Mouse (Mus musculus): ENCODE results near the gene Gm3250. TPM values are rescaled to one million over a fixed set of nuclear protein-coding genes. Genes with fewer than 3 reads are reported as not detected.
"Not testable (repeated sequence)": the region's sequence is repeated elsewhere in the genome, so short reads cannot be mapped to it uniquely, and the experiment has no call there.

Gene Gm3250
- polyA plus RNA-seq, 1 experiment from 2014 or later = not detected

DNA sequence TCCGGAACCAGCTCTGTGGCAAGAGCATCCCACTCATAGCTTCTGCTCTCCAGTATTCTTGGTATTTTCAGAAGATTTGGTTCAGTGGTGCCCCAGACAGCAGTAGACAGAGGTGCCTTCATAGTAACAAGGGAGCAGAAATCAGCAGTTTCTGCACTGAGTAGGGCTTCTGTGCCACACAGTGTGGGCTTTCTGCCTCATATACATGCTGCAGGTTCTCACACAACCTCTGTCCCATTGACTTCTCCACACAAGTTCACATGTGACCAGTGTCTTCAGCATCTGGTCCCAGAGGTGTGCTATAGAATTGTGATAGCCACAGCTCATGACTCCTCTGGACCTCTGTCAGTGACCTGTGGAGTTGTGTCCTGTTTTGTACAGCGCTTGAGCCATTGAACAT, 6.3 kb upstream of the Gm3250 start:
- H3K4me2 ChIP-seq (replicated peaks) = no peak overlapping the region
- no peak overlapping the region for H3K4me3 ChIP-seq
- H3K27me3 ChIP-seq = no peaks in the 10 kb centered on the region
- WGBS = 75% methylated on average over 2 of the region's 2 CpGs
- ATAC-seq (ENCODE audit: low FRiP score, low read depth) = no peak
- no peaks in the 10 kb centered on the region for H3K36me3 ChIP-seq
- H3K4me1 ChIP-seq = 0 out of 2 replicates have a peak, but pooled peaks cover under 1% of the 10 kb centered on the region
- H3K9ac ChIP-seq = no peak overlapping the region
- H3K27ac ChIP-seq = no peak overlapping the region
- H3K9me3 ChIP-seq = no peaks in the 10 kb centered on the region

- not testable (repeated sequence) for H3K9ac ChIP-seq; H3K9me3 ChIP-seq; H3K27ac ChIP-seq; H3K4me2 ChIP-seq (replicated peaks); ATAC-seq (ENCODE audit: low FRiP score, low read depth); H3K27me3 ChIP-seq; H3K36me3 ChIP-seq; H3K4me1 ChIP-seq; H3K4me3 ChIP-seq
- WGBS = 63% methylated on average over 1 of the region's 1 CpGs
These were observed 5.5 kb upstream of the Gm3250 start, which contains the start of gene Gm7137 for GRCm38 (mm10) chr10:77787876-77788275. Gene Gm7137, minus strand, starts transcription at chr10:77788200.

DNA sequence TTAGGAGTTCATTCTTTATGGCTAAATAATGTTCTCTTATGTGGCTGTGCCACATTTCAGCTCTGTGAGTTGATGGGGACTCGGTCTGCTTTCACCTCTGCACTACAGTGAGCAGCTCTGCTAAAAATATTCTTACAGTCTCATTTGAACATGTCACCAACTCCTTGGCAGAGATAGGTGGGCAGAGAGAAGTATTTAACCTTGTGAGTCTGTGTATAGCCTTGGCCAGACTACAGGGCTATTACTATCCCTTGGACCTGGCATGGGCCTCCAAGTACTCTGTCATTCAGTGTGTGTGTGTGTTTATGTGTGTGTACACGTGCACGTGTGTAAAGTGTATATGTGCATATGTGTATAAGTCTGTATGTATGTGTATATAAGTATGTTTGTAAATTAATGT, 1.1 kb upstream of the Gm3250 start:
- not testable (repeated sequence) for H3K9ac ChIP-seq; H3K27ac ChIP-seq; H3K9me3 ChIP-seq; H3K4me1 ChIP-seq; ATAC-seq (ENCODE audit: low FRiP score, low read depth); H3K4me3 ChIP-seq; H3K36me3 ChIP-seq; H3K27me3 ChIP-seq; H3K4me2 ChIP-seq (replicated peaks)
- 81% methylated on average over 3 of the region's 3 CpGs for WGBS

GRCm38 (mm10) chr10:77776844-77777243, 5.5 kb downstream of the Gm3250 start, which contains the start of gene Gm7138:
Gene Gm7138, minus strand, starts transcription at chr10:77776944.
- H3K4me1 ChIP-seq; H3K27me3 ChIP-seq; H3K27ac ChIP-seq; H3K9ac ChIP-seq; H3K9me3 ChIP-seq; H3K36me3 ChIP-seq; H3K4me2 ChIP-seq (replicated peaks); H3K4me3 ChIP-seq; ATAC-seq (ENCODE audit: low FRiP score, low read depth): not testable (repeated sequence)
- 70% methylated on average over 1 of the region's 1 CpGs for WGBS

- not testable (repeated sequence) for H3K9ac ChIP-seq; H3K4me3 ChIP-seq; H3K27me3 ChIP-seq; H3K36me3 ChIP-seq; ATAC-seq (ENCODE audit: low FRiP score, low read depth); H3K4me1 ChIP-seq; H3K27ac ChIP-seq; H3K4me2 ChIP-seq (replicated peaks); H3K9me3 ChIP-seq
- WGBS = 84% methylated on average over 2 of the region's 3 CpGs
These were observed 10.2 kb downstream of the Gm3250 start for GRCm38 (mm10) chr10:77772142-77772541.

- not testable (repeated sequence) for H3K36me3 ChIP-seq; H3K4me3 ChIP-seq; H3K4me1 ChIP-seq; H3K9me3 ChIP-seq; ATAC-seq (ENCODE audit: low FRiP score, low read depth); H3K9ac ChIP-seq; H3K4me2 ChIP-seq (replicated peaks); H3K27me3 ChIP-seq; H3K27ac ChIP-seq
- 40% methylated on average over 1 of the region's 1 CpGs for WGBS
These were observed 11.1 kb downstream of the Gm3250 start, which contains the start of gene Gm3238 for GRCm38 (mm10) chr10:77771225-77771624. Gene Gm3238, minus strand, starts transcription at chr10:77771325.

- no peak for ATAC-seq (ENCODE audit: low FRiP score, low read depth)
- no peaks in the 10 kb centered on the region for H3K27me3 ChIP-seq
- H3K36me3 ChIP-seq = no peaks in the 10 kb centered on the region
- no peak overlapping the region for H3K4me3 ChIP-seq
- no peak overlapping the region for H3K9ac ChIP-seq
- no peak overlapping the region for H3K27ac ChIP-seq
- H3K4me2 ChIP-seq (replicated peaks) = no peak overlapping the region
- 64% methylated on average over 1 of the region's 1 CpGs for WGBS
- H3K4me1 ChIP-seq = no peaks in the 10 kb centered on the region
- H3K9me3 ChIP-seq = no peaks in the 10 kb centered on the region
These were observed 12.6 kb downstream of the Gm3250 start for GRCm38 (mm10) chr10:77769727-77770126.

- H3K27me3 ChIP-seq; H3K4me1 ChIP-seq; H3K9ac ChIP-seq; H3K27ac ChIP-seq; H3K4me3 ChIP-seq; H3K36me3 ChIP-seq; H3K4me2 ChIP-seq (replicated peaks); H3K9me3 ChIP-seq; ATAC-seq (ENCODE audit: low FRiP score, low read depth): not testable (repeated sequence)
- no CpG with 5 or more reads among the region's 1 CpGs for WGBS
These were observed 22.8 kb downstream of the Gm3250 start, which contains the start of gene Gm3233 for GRCm38 (mm10) chr10:77759582-77759981. Gene Gm3233, minus strand, starts transcription at chr10:77759682.

- H3K9me3 ChIP-seq = no peaks in the 10 kb centered on the region
- H3K4me3 ChIP-seq = no peak overlapping the region
- no peak overlapping the region for H3K9ac ChIP-seq
- H3K36me3 ChIP-seq = no peaks in the 10 kb centered on the region
- H3K27me3 ChIP-seq = no peaks in the 10 kb centered on the region
- no peak overlapping the region for H3K27ac ChIP-seq
- ATAC-seq (ENCODE audit: low FRiP score, low read depth) = no peak
- H3K4me1 ChIP-seq = peaks cover 6% of the 10 kb centered on the region; the same call in 1 of the 2 replicates
- H3K4me2 ChIP-seq (replicated peaks) = no peak overlapping the region
These were observed 28.9 kb downstream of the Gm3250 start for GRCm38 (mm10) chr10:77753448-77753847.

- not testable (repeated sequence) for ATAC-seq (ENCODE audit: low FRiP score, low read depth); H3K4me3 ChIP-seq; H3K9ac ChIP-seq; H3K27me3 ChIP-seq; H3K4me2 ChIP-seq (replicated peaks); H3K36me3 ChIP-seq; H3K27ac ChIP-seq; H3K4me1 ChIP-seq; H3K9me3 ChIP-seq
- 62% methylated on average over 3 of the region's 3 CpGs for WGBS
These were observed 30.0 kb downstream of the Gm3250 start for GRCm38 (mm10) chr10:77752312-77752711.

DNA sequence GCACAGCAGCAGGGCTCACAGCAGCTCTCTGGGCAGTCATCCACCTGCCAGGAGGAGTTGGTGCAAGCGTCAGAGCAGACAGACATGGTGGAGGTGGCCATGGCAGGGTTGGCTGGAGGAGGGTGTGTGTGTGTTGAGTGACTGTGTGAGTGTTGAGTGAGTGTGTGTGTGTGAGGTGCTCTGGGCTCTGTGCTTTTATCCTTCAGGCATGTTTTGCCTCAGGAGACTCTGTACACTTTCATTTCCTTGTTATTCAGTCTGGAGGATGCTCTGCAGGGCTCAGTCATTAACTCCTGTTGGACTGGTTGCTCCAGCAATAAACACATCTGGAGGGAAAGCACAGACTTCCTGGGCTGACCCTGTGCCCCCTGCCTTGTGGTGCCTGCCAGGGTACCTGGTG, 31.1 kb downstream of the Gm3250 start, which contains the start of gene Gm9736:
Gm9736 (minus strand) TSS at position 101 of the 400 bp plus-strand sequence.
- WGBS = 55% methylated on average over 1 of the region's 1 CpGs
- not testable (repeated sequence) for H3K9ac ChIP-seq; H3K27ac ChIP-seq; H3K36me3 ChIP-seq; H3K27me3 ChIP-seq; H3K4me3 ChIP-seq; ATAC-seq (ENCODE audit: low FRiP score, low read depth); H3K4me2 ChIP-seq (replicated peaks); H3K9me3 ChIP-seq; H3K4me1 ChIP-seq

- WGBS = 76% methylated on average over 1 of the region's 1 CpGs
- H3K9me3 ChIP-seq; H3K27me3 ChIP-seq; H3K4me3 ChIP-seq; H3K9ac ChIP-seq; H3K27ac ChIP-seq; H3K4me1 ChIP-seq; H3K36me3 ChIP-seq; H3K4me2 ChIP-seq (replicated peaks); ATAC-seq (ENCODE audit: low FRiP score, low read depth): not testable (repeated sequence)
These were observed 31.7 kb downstream of the Gm3250 start for GRCm38 (mm10) chr10:77750686-77751085.

DNA sequence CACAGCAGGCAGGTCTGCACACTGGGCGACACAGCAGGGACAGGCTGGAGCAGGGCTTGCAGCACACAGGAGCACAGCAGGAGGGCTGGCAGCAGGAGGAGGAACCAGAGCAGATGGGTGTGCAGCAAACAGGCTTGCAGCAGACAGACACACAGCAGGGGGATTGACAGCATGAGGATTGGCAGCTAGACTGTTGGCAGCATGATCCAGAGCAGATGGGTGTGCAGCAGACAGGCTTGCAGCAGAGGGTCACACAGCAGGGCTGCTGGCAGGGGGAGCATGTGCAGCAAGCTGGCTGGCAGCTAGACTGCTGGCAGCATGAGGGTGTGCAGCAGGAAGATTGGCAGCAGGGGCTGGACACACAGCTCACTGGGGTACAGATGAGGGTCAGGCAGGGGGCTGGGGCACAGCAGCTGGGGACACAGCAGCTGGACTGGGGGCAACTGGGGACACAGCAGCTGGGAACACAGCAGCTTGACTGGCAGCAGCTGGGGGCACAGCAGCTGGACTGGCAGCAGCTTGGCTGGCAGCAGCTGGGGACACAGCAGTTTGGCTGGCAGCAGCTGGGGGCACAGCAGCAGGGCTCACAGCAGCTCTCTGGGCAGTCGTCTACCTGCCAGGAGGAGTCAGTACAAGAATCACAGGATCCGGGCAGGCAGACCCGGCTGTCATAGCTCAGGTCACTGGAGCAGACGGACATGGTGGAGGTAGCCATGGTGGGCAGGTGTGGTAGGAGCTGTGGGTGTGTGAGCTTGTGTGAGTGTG, 40.2 kb downstream of the Gm3250 start, which contains the start of gene Gm18596:
Gm18596 (minus strand) TSS at position 715 of the 765 bp plus-strand sequence.
- H3K4me3 ChIP-seq; H3K4me2 ChIP-seq (replicated peaks); H3K9ac ChIP-seq; H3K9me3 ChIP-seq; ATAC-seq (ENCODE audit: low FRiP score, low read depth); H3K27me3 ChIP-seq; H3K27ac ChIP-seq; H3K36me3 ChIP-seq: not testable (repeated sequence)
- WGBS = 37% methylated on average over 5 of the region's 5 CpGs
- peaks cover 10% of the 10 kb centered on the region for H3K4me1 ChIP-seq
